Mouse (Mus musculus): Measurements from ENCODE around the gene Lrrc19.
"Not testable (repeated sequence)": the region's sequence is repeated elsewhere in the genome, so short reads cannot be mapped to it uniquely, and the experiment has no call there.

GRCm38 (mm10) chr4:94650426-94651175 lies 657 bp upstream of the Lrrc19 start:
- TF ChIP-seq CTCF, EP300 (IDR thresholded peaks at IDR 0.05; ENCODE audit: low read depth): not testable (repeated sequence)

All from heart, postnatal 0 days (tissue).